Mouse (Mus musculus) neural tube, embryonic 10.5 days (tissue): ENCODE data around the gene Cib1.

Source experiments
- DNase-seq: peaks from one replicate; pipeline ENCODE4 v3.0.0-alpha.2; 2017; ENCODE audit warnings: low spot score; ENCODE audit errors: extremely low spot score

Gene Cib1

GRCm38 (mm10) chr7:80201888-80202540, 30.6 kb downstream of the Cib1 start:
- DNase-seq, result no peak

- no peak for DNase-seq
These were observed 31.6 kb downstream of the Cib1 start for GRCm38 (mm10) chr7:80200963-80201539.

DNA sequence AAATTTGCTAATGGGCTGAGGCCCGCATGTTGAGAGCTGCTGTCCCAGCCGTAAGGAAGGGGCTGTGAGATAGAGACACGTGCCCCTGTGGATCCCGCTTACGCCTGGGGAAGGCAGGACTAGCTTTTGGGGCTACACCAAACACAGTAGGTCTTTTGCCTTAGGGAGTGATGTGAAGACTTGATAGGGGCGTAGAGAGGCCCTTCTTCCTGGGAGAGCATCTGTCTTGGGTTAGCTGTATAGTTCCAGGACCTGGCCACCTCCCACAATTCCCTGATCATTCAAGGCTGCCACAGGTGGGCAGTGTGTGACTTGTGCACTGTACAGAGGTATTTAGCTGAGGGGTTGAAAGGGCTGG, 32.0 kb downstream of the Cib1 start:
- no peak for DNase-seq

- DNase-seq, result no peak
These were observed 32.6 kb downstream of the Cib1 start for GRCm38 (mm10) chr7:80199851-80200587.

DNA sequence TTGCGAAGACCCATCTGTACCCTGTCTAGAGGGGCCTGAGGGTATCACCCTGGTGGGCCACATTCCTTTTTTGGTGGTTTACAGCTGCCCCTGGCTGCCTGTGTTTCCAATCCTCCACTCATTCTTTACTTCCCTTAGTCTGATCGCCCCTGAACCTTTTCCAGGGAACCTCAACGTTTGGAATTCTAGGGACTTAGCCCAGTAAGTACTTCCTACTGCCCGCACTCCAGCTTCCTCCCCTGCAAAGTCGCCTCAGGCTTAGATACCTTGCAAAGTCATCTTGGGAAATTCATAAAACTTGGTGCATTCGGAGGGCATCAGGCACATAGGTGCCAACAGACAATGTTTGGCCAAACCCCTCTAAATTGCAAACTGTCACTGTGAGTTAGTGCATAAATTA, 33.3 kb downstream of the Cib1 start:
- no peak for DNase-seq

DNA sequence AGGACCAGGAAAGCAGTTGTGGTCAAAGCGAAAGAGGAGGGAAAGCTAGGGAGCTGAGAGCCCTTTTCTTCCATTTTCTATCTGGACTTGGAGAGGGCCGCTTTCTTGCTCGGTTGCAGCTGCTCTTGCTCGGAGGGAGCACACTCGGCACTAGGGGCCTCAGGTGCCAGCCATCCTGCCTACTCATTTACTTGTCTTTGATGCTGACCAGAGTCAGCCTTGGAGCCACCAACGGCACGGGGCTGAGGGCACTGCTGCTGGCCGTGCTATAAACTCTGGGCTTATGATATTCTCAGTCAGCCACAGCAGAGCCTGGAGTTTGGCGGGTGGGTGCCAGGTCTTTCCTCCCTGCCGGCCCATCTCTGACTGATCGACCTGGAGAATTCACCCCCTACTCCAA, 33.8 kb downstream of the Cib1 start:
- no peak for DNase-seq

- DNase-seq, result peak; percentile 89
These were observed 34.5 kb downstream of the Cib1 start for GRCm38 (mm10) chr7:80197941-80198778.

- no peak for DNase-seq
These were observed 35.2 kb downstream of the Cib1 start for GRCm38 (mm10) chr7:80197371-80197770.

DNA sequence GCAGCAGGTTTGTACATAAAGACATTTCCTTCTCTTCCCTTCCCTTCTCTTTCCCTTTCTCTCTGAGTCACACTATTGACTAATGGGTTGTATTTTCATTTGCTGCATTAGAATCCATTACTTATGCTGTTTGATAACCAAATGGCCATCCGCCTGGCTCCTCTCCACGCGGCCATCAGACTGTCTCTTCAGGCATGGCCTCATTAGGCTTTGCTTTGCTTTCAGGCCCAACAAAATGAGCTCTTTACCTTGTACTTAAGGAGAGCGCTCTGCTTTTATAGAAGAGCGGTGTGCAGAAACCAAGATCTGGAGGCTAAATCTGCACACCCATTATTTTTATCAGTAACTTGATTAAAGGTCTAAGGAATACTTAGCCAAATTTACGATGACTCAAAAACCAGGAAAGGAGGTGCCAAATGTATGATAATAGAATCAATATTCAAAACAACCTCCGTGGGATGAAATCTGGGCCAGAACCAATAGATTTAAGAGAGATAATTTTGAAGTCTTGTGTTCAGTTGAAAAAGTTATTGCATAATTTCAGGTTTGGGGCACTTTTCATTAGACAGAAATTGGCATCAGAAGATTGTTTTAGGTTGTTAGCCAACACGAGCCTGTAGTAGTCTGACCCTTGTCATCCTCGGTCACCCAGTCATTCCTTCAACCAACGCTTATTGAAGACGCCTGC, 36.9 kb downstream of the Cib1 start:
- DNase-seq, result no peak

- DNase-seq, result no peak
These were observed 37.5 kb downstream of the Cib1 start for GRCm38 (mm10) chr7:80195146-80195545.

- no peak for DNase-seq
These were observed 38.5 kb downstream of the Cib1 start for GRCm38 (mm10) chr7:80193941-80194739.

DNA sequence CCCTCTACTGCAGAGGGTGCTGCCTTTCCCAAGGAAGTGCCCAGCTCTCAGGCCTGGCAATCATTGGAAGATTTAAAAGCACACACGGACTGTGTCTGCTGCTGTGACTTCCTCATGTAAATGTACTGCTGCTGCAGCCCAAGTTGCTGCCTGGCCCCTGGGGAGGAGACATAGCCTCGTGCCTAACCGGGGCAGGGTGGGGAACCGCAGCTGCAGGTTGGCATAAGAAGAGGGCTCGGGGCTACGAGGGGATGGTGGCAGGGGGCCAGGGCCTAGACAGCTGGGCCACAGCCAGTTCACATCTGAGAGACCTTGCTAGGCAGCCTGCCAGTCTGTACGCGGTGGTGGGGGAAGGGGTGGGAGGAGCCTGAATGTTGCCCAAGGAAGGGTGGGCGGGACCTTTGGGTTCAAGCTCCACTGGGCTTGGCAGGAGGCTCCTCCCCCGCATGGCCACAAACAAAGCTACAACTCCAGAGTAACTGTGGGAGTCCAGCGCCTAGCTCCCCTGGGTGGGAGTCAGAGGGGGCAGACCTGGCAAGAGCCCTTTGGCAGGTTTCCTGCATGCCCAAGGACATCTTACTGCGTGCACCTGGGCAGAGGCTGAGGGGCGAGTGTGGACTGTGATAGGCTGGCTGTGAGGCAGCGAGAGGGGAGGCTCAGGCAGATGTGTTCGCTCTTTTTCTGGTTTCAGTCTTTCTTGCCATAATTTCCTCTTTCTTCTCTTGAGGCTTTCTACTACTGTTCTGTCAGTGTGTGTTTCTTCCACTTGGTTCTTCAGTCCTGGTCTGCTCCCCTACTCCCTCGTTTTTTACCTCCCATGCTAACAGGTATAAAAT, 40.2 kb downstream of the Cib1 start:
- peak; percentile 76 for DNase-seq

GRCm38 (mm10) chr7:80191455-80191854, 41.2 kb downstream of the Cib1 start:
- no peak for DNase-seq

- no peak for DNase-seq
These were observed 43.3 kb downstream of the Cib1 start for GRCm38 (mm10) chr7:80189147-80189933.

DNA sequence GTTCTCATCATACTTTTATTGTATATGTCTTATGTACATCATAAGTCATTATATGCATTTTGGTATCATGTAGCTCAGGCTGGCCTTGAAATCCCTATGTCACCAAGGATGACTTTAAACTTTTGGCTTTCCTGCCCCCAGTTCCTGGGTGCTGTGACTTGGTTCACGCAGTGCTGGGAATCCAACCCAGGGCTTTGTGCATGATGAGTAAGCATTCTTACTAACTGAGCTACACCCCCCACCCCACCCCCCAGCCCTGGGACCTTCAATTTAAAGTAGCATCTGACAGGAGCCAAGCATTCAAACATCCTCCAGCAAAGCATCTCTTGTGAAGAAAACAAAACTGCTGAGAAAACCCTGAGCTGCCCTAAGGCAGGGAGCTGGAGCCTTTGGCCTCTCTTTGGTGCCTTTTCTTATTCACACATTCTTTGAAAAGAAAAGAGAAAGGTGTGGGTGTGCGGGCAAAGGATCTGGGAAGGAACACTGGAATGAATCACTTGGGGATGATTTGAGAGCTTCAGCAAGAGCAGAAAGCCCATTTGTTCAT, 44.0 kb downstream of the Cib1 start:
- DNase-seq, result no peak

DNA sequence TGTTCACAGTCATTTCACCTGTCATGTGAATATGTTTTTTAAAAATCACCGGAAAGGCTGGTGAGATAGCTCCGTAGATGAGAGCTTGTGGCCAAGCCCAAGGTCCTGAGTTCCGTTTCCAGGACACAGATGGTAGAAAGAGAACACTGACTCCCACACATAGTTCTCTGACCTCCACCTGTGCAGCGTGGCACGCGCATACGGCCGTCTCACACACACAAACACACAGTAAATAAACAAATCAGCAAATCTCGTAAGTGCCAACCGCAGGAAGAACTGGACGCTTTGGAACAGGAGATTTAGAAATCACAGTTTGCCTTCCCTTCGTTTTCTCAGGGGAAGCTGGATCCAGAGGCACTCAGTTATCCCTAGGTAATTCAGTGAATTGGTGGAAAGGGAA, 45.1 kb downstream of the Cib1 start:
- DNase-seq, result no peak

- peak; percentile 92 for DNase-seq
These were observed 45.9 kb downstream of the Cib1 start, which contains the start of gene Sema4b for GRCm38 (mm10) chr7:80186531-80187296. TSS of gene Sema4b (plus strand) at chr7:80186841.

GRCm38 (mm10) chr7:80186021-80186420, 46.6 kb downstream of the Cib1 start:
- no peak for DNase-seq
